Mouse (Mus musculus) ES-E14 (cell line): Measurements from ENCODE around the gene Klhl7.

ENCODE experiments used
- CHD2 ChIP-seq: IDR thresholded peaks from 2 replicates; pipeline ENCODE4 v1.6.1; 2014; ENCODE audit warnings: mild to moderate bottlenecking, low read depth, low read length, inconsistent platforms
- MAFK ChIP-seq: IDR thresholded peaks from 2 replicates; pipeline ENCODE4 v1.6.1; 2014; ENCODE audit warnings: mild to moderate bottlenecking, low read depth, low read length, inconsistent platforms; ENCODE audit not compliant: insufficient read depth

DNA sequence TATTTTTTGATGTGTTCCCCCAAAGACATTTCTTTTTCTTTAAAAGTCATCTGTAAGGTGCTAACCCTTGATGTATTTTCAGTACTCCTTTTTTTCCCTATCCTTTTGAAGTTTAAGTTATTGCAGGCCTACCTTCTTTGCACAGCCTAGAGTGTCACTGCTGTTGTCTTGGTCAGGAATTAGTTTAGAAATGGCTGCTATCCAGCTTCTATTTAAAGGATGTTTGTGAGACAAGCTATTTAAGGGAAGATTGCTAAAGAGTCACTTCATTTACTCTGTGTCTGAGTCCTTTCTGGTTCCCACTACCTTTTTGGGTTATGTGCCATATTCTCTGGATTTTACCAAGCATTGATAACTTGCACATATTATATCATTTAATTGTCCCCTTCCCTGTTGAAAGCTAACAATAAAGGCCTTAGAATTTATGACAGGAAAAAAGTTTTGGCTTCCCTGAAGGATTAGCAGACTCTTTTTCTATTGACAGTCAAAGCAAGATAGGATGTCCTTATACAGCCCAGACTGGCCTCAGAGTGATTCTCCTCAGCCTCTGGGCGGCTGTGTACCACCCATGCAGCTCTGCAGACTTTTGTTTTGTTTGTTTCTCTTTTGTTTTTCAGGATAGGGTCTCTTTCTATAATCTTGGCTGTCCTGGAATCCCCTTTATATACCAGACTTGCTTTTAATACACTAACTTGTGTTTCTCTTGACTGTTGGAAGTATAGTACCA, 25.7 kb downstream of the Klhl7 start:
- no peak for TF ChIP-seq MAFK
- TF ChIP-seq CHD2 = no peak
